8 mouse cellular contexts compared by ENCODE assay signal in genomic region chr2:102943983-102944382, GRCm38 (mm10). TPM values are rescaled to one million over a fixed set of nuclear protein-coding genes. Genes with fewer than 3 reads are reported as not detected.
DNase-seq lines count a peak whose midpoint lies in the region; ATAC-seq and TF ChIP-seq lines count a peak whose summit lies in the region.

No protein-coding gene starts in this region.

- 20% methylated on average over 6 of the region's 6 CpGs for WGBS in heart, embryonic 15.5 days
- 71% methylated on average over 6 of the region's 6 CpGs for WGBS in liver, adult 2 months

- H3K79me2 ChIP-seq in liver, adult 2 months (ENCODE audit: control insufficient read depth, insufficient read depth, low read length), result no peaks in the 10 kb centered on the region

- no peak overlapping the region for H3K4me3 ChIP-seq in heart, embryonic 15.5 days
- H3K4me3 ChIP-seq in liver, adult 2 months (ENCODE audit: insufficient read depth, low read depth, low read length), result no peak overlapping the region

- peak; percentile 45 for DNase-seq in layer of hippocampus, adult 11-12 months (ENCODE audit: low spot score)
- DNase-seq in layer of hippocampus, postnatal 10 days (ENCODE audit: low spot score in 2 of 2), result no peak
- DNase-seq in embryo, embryonic 10.5 days (ENCODE audit: low spot score), result peak; percentile 76
- peak; percentile 59 for DNase-seq in liver, adult 2 months (ENCODE audit: extremely low read depth, low read depth, low spot score)
- no peak for DNase-seq in urinary bladder, postnatal 25 days (ENCODE audit: low spot score)
- DNase-seq in spleen, postnatal 4 days (ENCODE audit: low spot score in 2 of 2), result no peak

- no peak overlapping the region for H3K27ac ChIP-seq in heart, embryonic 15.5 days
- no peak overlapping the region for H3K27ac ChIP-seq in liver, adult 2 months (replicated peaks; ENCODE audit: insufficient read depth, low read depth, low read length)

- no peaks in the 10 kb centered on the region for H3K36me3 ChIP-seq in heart, embryonic 15.5 days
- H3K36me3 ChIP-seq in liver, adult 2 months (ENCODE audit: control insufficient read depth, insufficient read depth, low read length), result no peaks in the 10 kb centered on the region

- no peak overlapping the region for H3K4me2 ChIP-seq in heart, embryonic 15.5 days

- ATAC-seq in heart, embryonic 15.5 days (replicated peaks; ENCODE audit: insufficient number of reproducible peaks, insufficient read depth, low FRiP score, low read depth), result peak; percentile 70
- ATAC-seq in monocyte, adult 5-6 weeks (replicated peaks; ENCODE audit: insufficient number of reproducible peaks, low FRiP score, low TSS enrichment, poor library complexity, severe bottlenecking), result peak; percentile 85

- no peak for TF ChIP-seq CTCF in liver, adult 2 months (IDR thresholded peaks at IDR 0.05; ENCODE audit: low read depth, low read length)

- H3K9me3 ChIP-seq in heart, embryonic 15.5 days (replicated peaks), result no peaks in the 10 kb centered on the region

- no peak overlapping the region for H3K9ac ChIP-seq in heart, embryonic 15.5 days
- H3K9ac ChIP-seq in liver, adult 2 months (ENCODE audit: low read depth, low read length), result no peak overlapping the region

- no peak for TF ChIP-seq POLR2A in liver, adult 2 months (IDR thresholded peaks at IDR 0.05; ENCODE audit: extremely low read depth, insufficient read depth, low read length)

- H3K27me3 ChIP-seq in heart, embryonic 15.5 days, result peaks cover 6% of the 10 kb centered on the region
- H3K27me3 ChIP-seq in liver, adult 2 months (ENCODE audit: control insufficient read depth, insufficient read depth, low read length), result no peaks in the 10 kb centered on the region

- peaks cover 10% of the 10 kb centered on the region for H3K4me1 ChIP-seq in heart, embryonic 15.5 days (replicated peaks)
- peaks cover 4% of the 10 kb centered on the region; the same call in 1 of the 2 replicates for H3K4me1 ChIP-seq in liver, adult 2 months (ENCODE audit: control insufficient read depth, insufficient read depth, low read length)

RNA-seq across cellular contexts. Expression of gene Cd44, which starts 42.5 kb away (rescaled TPM):
- 10 to 100 TPM; 10.2 to 10.9 TPM for total RNA-seq in layer of hippocampus, postnatal 10 days (2021)
- 16.8 and 19.3 TPM in 2 replicates for polyA plus RNA-seq in heart, embryonic 15.5 days (2015; fragmentation: Nextera tagmentation; extraction: Ambion mirVana)
- 3.3 and 6.0 TPM in 2 replicates for total RNA-seq in liver, adult 2 months (2014; rRNA removed)
- polyA plus RNA-seq in liver, adult 2 months (2012; rRNA removed), result 1.1 and 2.2 TPM in 2 replicates
- 371 to 440 TPM (median 391 TPM) in 3 replicates for total RNA-seq in monocyte, adult 5-6 weeks (2017)

Comparison
In these comparisons a context has a peak if more than half of its experiments do, and no peak if none do; other contexts are left out.
1. DNase-seq: peak in layer of hippocampus, adult 11-12 months (single experiment), embryo, embryonic 10.5 days (single experiment) and liver, adult 2 months (single experiment); none in layer of hippocampus, postnatal 10 days (0 of 2), urinary bladder, postnatal 25 days (single experiment) and spleen, postnatal 4 days (0 of 2).
2. RNA of gene Cd44, which starts 42.5 kb away (total RNA-seq): 371 to 440 TPM in monocyte, adult 5-6 weeks; 10.2 to 10.9 TPM in layer of hippocampus, postnatal 10 days and 3.3 to 6.0 TPM in liver, adult 2 months; every median in the first group is over 10 times any median in the second.